Mouse (Mus musculus) adrenal gland, adult (tissue): ENCODE data around the gene Cox4i2.

Experiments used
- DNase-seq, 2 experiments: peaks; one replicate each; pipeline ENCODE4 v3.0.0; 2022 to 2023; ENCODE audit warnings: low spot score in 1 of 2; ENCODE audit not compliant: inconsistent age in 2 of 2

The Cox4i2 gene

DNA sequence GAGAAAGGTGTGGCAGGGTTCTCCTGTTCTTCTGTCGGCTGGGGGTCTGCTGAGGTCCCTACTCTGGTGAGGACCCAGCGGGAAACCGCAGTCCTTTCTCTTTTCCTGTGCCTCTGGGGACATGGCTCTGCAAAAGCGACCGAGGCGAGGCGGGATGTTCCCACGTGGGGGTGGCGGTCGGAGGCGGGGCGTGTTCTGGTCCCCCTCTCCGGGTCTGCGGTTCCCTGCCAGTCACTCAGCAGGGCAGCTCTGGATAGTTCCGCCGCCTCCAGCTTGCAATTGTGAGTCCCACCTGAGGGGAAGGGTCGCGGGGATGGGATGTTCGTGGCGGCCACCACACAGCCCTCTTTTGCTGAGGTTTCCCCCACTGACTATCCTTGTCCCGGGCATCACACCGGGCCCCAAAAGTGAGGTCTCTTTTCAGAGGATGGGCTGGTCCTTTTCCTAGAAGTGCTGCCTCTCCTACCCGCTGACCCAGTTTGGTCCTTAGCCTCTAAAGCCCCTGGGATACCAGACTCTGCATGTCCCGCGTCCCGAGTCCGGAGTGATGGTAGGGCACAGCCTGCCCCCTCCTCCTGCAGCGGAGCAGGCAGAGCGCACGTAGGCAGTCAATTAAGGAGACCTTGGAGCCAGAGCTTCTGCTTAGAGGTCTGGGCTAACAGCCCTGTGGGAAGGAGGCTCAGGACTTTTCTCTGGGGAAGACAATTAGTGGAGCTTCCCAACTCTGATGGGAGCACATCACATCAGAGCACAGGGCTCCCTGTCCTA lies at the start of gene Cox4i2:
Cox4i2 (plus strand) TSS at position 230 of the 768 bp plus-strand sequence.
- DNase-seq: no peak

DNA sequence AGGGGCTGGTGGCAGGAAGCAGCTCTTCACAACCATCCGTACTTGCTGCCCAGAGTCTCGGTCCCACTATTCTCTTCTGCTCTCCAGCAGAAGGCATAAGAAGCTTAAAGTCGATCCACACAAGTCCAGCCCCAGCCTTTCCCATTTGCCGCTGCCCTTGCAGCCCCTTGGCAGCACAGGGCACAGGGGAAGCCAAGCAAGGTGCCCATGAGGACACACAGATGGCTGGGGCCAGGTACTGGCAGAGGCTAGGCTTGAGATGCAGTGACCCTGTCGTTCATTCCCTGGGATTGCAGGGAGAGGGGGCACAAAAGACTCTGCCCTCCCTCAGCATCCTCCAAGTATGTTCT lies 49.7 kb upstream of the Cox4i2 start:
- no peak for DNase-seq

DNA sequence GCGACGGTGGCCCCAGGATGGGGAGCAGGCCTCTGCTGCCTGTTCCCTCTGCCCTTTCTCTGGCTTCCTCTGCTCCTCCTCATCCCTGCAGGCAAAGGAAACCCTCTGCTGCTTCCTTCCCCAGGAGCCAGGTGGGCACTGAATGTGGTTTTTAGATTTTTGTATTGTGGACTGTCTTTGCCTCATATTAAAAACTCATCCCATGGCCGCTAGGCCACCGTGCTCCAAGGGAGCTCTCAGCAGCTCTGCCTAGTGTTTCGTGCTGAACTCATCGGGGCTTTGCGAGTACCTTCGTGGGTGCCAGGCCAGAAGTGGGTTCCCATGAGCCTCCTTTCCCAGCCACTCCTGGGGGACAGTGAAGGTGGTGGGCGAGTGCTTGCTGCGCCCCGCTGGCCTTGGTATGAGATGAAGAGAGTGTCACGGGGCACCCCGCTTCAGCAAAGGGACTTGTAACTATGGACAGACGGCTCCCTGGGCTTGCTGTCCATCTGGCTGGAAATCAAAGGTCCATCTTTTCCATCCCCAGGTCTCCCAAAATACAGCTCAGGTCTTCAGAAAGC lies 49.1 kb upstream of the Cox4i2 start:
- no peak for DNase-seq

DNA sequence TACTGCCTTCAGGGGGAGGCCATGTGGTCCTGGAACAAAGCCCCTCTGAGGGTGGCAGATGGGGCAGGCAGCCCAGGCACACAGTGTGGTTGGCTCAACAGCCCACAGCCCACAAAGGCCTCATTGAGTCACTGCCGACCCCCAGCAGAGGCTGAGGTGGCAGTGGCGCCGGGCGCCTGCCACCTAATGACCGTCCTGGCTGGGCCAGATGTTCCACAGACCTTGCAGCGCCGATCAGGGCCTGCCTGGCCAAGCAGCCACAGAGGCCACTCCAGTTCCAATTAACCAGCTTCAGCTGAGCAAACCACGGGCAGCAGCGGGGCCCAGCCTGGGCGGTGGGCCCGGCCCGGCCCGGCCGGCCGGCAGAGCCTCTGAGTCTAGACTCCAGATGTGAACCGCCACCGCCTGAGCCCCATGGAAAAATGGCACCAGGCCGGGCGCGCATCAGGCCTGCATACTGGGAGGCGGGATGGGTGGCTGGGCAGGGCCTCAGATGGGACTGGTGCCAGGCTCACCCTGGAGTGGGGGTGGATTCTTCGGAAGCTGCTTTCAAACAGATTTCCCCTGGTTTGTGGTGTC lies 47.9 kb upstream of the Cox4i2 start:
- peak; percentile 75 to 82 for DNase-seq

DNA sequence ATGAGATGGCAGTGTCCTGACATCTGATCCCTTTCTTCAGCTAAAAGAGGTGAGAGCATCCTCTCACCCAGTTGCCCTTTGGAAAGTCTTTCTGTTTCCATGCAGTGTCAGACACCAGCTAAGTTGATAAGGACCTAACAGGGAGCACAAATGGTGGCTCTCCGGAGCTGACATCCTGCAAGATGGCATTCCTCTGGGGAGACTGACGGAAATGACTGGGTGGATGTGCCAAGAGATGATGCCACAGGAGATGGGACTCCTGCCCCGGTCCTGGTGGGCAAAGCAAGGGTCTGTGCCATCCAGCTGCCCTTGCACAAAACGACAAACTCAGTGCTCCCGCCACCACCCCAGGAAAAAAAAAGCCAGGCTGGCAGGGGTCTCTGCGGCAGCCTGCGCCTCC lies 46.8 kb upstream of the Cox4i2 start:
- DNase-seq: no peak

DNA sequence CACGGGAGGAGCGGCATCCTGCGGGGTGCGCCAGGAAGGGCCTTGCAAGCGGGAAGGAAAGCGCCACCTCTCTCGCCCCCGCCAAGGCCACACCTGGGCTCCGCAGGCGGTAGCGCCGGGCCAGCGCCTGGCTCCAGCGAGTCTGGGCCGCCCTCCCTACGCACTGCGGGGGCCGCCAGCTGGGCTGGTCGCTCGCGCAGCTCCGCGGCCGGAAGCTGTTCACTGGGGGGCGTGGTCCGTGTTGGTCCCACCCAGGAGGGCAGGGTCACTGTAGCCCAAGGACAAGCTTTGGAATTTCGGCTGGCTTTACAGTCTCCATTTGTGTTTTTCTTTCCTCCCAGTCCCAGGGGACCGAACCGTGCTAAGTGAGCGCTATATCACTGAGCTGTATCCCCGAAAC lies 46.3 kb upstream of the Cox4i2 start:
- peak; percentile 96 to 97 for DNase-seq

DNA sequence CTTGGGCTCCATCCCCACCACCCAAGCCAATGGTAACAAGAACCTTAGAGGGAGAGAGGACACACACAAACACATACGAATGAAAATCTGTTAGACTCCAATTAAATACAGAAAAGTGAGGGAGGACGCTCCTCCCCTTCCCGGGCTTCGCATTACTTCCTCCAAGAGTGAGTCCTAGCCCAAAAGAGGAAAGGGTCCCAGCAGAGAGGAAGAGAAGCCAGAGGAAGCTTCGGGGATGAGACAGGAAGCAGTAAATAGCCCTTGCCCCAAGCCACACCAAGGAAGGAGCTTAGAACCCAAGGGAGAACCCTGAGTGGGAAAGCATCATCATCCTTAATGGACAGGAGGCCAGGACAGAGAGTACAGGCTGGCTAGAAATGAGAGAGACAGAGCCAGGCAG lies 44.9 kb upstream of the Cox4i2 start:
- DNase-seq: no peak

DNA sequence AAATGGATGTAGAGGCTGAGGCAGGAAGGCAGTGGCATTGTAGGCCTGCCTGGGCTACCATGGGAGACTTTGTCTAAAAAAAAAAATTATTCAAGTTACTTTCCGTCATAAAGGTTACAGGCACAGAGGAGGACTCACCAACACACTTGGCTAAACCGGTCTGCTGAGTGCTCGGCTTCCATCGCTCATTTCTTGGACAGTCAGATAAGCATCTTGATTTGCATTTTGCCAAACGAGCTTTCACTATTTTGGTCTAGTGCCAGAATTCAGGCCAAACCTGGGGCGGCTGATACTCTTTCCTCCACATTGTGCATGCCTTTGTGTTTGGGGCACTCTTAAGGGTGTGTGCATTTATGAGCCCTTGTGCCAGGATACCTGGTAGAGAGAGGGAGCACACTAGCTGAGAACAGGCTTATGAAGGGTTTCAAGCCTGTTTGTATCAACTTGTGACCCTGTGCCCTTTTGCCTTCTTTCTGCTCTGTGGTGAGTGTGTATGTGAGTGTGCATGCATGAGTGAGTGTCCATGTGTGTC lies 37.7 kb upstream of the Cox4i2 start:
- no peak for DNase-seq

DNA sequence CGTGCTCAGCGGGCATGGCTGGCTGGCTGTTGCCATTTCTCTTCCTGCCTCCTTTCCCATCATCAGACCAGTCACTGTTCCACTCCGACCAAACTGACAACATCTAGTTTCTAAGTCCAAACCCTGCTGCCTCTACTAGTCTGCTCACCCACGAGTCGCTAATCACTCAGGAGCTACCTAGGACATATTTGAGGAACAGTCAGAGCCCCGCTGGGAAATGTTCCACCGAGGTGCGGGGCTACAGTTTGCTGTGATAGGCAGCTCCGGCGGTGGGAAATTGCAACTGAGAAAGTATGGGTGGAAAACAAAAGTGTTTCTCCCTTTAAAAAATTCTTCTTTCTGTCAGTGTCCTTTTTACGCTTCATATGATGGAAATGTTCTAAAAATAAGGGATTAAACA lies 36.3 kb upstream of the Cox4i2 start:
- DNase-seq: no peak

DNA sequence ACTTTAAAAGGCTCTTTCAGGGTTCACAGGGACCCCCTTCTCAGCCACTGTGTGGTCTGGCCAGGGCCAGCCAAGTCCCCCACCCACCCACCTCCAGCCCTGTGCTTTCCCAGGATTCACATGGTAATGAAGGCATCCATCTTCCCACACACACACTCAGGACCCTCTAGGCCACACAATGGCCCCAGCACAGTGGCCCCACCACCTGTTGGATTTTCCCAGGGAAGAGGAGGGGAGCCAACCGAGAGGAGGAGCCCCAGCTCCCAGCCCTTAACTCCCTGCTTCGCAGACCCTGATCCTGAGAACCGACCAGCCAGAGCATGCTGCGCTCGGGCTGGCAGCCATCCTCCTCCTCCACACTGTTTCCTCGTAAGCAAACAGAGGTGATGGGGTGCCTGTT lies 35.9 kb upstream of the Cox4i2 start:
- no peak for DNase-seq

DNA sequence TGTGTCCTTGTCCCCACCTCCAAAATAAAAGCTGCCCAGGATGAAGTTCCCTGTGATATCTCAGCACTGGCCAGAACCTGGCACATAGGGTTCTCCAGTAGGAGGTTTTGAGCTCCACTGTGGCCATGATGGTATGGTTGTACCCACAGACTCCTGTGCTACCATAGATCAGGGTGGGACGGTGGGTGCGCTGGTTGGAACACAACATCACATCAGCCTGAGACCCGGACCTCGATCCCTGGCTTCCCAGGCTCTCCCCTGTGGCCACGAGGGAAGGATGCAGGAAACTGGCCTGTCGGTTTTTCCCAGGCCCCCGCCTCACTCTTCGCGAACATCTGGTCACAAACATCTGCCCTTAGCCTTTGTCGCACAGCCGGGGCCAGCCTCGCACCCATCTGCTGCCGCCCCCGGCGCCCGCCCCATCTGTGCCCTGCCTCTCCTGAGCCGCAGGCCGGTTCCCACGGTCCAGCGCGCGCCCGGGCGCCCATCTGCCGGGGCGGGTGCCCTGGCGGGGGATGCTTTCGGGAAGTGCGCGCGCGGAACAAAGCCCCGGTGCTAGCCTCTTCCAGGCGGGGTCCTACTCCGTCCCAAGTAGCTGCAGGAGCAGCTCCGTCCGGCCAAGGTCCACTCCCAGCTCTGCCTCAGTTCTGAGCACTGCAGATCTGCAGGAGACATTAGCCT lies 30.2 kb upstream of the Cox4i2 start:
- DNase-seq: peak; percentile 51 to 67

DNA sequence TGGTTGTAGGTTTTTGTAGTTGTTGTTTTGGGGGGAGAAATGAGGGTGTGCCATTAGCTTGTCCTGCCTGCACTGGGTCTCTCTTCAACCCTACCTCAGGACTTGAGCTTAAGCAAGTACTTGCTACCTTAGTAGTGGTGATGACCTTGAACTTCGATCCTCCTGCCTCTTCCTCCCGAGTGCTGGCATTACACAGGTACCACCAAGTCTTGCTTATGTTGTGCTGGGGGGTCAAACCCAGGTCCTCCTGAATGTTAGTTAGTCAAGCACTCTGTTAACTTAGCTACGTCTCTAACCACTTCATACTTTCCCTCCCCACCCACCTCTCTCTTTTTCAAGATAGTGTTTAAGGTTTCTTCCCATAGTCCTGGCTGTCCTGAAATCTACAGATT lies 29.6 kb upstream of the Cox4i2 start:
- no peak for DNase-seq

DNA sequence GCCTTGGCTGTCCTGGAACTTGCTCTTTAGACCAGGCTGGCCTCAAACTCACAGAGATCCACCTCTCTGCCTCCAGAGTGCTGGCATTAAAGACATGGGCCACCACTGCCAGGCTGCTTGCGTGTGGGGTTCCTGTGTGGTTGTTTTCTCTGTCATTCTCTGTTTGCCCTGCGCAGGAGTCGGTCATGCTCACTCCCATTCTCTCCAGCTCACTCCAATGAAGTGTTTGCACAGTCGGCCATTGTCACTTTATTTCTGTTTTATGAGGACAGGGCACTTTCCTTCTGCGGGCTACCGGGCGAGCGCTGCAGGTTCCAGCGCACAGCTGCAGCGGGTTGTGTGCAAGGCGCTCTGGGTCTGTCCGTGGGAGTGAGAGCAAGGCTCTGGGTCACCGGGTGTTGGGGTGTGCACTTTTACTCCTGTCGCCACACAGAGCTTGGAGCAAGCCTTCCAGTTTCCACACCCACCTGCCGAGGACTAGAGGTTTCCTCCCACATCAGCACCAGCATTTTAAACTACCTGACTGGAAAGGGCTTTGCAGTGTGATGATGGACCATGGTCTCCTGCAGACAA lies 28.7 kb upstream of the Cox4i2 start:
- DNase-seq: no peak

DNA sequence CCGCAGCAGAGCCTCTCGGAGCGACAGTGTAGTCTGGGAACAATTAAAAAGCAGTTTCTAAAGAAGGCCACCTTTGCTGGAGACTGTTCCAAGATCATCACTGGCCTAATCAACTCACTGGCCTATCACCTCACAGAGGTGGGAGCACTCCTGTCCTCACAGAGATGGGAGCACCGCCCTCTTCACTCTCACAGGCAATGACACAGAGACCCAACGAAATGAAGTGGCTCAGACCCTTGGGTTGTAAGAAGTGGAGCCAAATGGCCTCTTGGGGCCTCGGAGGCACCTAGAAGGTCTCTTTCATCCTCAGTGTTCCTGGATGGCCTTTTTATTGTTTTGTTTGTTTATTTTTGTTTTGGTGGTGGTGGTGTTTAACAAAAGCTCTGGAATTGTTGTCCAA lies 27.8 kb upstream of the Cox4i2 start:
- DNase-seq: no peak

DNA sequence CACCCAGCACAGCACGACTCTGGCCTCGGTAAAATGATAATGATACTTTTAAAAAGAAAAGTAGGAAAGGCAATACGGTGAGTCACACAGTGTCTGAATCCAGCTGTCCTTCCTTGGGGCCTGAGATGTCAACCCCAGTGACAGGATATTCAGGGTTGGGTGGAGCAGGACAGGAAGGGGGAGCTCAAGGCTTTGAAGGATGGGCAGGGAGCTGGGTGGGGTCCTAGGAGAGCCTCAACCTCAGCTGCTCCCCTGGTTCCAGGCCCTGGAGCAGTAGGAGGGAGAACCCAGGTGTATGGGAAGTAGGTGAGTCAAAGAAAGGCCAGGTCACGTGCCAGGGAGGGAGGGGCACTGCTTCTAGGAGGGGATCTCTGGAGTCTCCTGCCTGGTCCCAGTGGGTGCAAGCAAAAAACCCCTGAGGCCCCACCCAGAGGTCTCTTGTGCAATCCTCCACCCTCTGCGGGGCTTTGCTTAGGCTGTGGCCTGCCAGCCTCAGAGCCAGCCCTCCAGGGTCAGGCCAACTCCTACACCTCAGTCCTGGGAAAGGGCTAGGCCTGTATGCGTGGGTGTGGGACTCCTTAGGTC lies 27.1 kb upstream of the Cox4i2 start:
- peak in 1 of 2 experiments; percentile 76 for DNase-seq

DNA sequence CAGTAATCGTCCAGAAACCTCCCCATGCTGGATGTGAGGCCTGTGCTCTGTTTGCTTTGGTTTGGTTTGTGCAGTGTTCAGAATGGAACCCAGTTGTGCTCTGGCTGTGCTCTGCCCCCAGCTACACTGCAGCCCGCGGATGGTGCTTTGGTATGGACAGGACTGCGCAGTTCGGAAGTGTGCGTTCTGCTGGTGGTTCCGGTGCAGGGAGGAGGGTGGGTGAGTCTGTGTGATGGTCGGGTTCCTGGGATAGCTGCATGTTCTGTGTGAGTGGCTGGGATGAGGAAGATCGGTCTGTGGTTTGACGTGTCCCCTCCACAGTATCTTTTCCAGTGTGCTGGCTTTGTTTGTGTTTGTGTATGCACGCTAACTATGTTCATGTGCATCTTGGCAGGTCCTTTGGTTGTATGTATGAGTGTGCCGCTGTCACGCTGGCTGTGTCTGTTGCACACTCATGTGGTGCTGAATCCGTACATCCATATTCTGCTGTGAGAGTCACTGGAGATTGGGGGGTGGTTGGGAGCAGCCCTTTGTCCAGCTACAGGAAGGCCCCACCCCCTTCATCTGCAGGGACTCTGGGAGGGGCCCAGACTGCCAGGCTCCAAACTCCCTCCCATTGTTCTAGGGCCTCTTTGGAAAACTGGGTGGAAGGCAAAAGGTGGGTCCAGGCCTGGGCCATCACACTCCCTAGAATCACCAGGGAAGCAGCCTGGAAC lies 26.0 kb upstream of the Cox4i2 start:
- DNase-seq: peak; percentile 40 to 58

DNA sequence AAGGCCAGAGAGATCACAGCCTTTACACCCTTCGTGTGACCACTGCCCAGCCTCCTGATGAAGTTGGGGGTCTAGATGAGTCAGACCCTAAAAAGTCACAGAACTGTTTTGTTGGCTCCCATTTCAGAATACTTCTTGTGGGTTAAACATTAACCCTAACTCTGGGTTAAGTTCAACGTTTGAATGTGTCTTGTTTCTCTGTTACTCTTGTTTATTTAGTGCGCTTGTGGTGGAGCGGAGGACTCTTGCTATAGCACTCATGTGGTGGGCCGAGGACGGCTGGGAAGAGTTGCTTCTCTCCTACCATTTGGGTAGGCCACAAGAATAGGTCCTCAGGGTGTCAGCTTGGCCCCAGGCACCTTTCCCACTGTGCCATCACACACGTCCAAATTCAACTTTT lies 25.4 kb upstream of the Cox4i2 start:
- no peak for DNase-seq

DNA sequence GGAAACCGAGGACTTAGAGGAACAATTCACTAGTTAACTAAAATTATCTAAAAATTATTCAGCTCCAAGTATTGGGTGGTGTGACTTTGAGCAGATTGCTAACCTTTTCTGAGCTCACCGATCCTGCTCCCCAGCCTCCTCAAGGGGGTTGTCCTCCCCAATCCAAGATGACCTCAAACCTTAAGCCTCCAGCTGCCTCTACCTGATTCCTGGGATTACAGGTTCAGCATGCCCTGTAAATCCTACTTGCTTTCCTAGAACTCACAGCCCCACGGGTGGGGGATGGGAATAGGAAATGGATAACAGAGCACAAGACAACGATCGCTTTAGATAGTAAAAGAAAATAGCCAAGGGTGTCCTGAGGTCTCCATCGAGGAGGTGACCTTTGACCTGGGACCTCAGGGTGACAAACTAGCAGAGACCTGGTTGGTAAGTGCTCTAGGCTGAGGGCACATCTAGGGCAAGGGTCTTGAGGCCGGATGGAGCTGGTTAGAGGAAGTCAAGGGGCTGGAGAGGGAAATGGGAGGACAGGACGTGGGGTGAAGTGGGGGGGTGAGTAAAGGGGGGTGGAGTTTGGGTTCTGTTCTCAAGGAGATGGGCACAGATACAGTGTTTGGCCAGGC lies 24.8 kb upstream of the Cox4i2 start:
- no peak for DNase-seq

DNA sequence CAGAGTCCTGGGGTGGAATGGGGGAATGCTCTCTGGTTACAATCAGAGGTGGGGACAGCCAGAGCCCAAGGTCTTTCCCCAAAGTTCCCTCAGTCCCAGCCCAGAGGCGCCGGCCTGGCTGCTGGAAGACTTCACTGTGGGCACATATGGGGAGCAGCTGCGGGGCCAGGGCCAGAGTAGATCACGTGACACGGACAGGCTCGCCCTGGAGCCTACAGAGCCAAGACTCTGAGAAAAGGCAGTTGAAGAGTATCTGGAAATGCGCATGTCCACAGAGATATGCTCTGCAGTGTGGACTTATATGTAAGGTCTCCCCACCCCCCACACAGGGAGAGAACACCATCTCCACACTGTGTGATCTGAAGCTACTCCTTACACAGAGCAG lies 24.3 kb upstream of the Cox4i2 start:
- DNase-seq: peak; percentile 68 to 86

DNA sequence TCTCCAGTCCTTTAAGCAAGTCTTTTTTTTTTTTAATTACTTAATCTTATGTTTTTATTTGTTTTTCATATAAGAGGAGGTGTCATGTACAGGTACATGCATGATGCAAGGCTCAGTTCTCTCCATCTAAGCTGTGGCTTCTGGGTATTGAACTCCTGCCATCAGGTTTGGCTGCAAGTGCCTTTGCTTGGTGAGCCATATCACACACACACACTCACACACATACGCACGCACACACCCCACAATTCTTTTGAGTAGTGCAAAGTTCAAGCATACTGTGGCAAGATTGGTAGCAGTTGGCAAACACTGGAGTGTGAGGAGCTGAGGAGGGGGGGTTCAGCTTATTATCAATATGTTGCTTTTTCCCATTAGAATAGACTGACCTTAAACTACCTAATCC lies 20.8 kb upstream of the Cox4i2 start:
- DNase-seq: peak in 1 of 2 experiments; percentile 59
